Mouse (Mus musculus) thymus, adult 2 months (tissue): Measurements from ENCODE around the gene Insyn1.

ENCODE experiments used
- CTCF ChIP-seq: fragments of 200-500 bp; IDR thresholded peaks from 2 replicates; pipeline ENCODE4 v1.5.1; 2012; ENCODE audit warnings: mild to moderate bottlenecking, control low read depth, low read length, moderate library complexity, borderline replicate concordance; ENCODE audit not compliant: control insufficient read depth, poor library complexity, insufficient read depth; ENCODE audit errors: extremely low read depth
- POLR2A ChIP-seq: fragments of 200-500 bp; IDR thresholded peaks from 2 replicates; pipeline ENCODE4 v1.6.1; 2012; ENCODE audit warnings: mild to moderate bottlenecking, low read length, control low read depth, moderate library complexity; ENCODE audit not compliant: control insufficient read depth, poor library complexity, insufficient read depth; ENCODE audit errors: extremely low read depth

DNA sequence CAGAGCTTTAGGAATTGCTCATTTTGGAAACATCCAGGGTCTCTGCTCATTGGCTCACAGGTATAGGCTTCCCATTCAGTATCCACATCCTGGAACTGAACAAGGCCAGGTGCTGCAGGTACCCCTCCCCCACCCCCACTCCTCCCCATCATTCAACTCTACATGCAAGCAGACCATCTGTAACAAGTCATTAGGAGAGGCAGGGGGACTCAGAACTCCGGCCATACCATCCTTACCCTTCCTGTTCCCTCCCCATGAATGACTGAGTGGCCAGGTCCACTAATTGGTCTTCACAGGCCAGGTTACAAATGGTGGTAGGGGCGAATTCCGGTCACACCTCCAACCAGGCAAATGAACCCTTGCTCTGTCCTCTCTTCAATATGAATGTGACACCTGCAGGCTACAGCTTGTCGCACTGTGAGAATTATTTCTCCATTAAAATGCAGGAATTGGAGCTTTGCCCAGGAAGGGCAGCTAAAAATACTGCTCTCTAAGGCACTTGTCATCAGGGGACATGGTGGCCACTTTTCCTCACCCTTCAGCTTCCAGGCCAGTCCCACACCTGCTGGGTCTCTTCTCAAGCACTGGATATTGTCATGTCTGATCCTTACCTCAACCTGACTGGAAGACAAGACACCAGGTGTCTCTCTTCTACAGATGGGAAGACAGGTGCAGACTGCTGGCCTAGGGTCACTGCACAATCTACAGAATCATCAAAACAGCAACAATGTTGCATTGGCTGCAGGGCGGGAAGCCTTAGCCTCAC lies 32.6 kb downstream of the Insyn1 start:
- TF ChIP-seq POLR2A (no peak), CTCF (no peak)
